Mouse (Mus musculus) neural tube, embryonic 11.5 days (tissue): ENCODE data around the gene Prtn3. TPM values are rescaled to one million over a fixed set of nuclear protein-coding genes. Genes with fewer than 3 reads are reported as not detected.
A peak's percentile ranks its signal among the peaks of the same experiment; 100 is the strongest.

Experiments
- ATAC-seq: fragments of 200-750 bp; cut with Nextera tagmentation; 2 replicates; pipeline ENCODE4 v1.8.0; 2017; ENCODE audit warnings: moderate number of reproducible peaks, mild to moderate bottlenecking, moderate TSS enrichment, moderate library complexity; ENCODE audit not compliant: insufficient read depth, low FRiP score, low TSS enrichment
- DNase-seq: peaks from one replicate; pipeline ENCODE4 v3.0.0-alpha.2; 2015; ENCODE audit warnings: low spot score
- H3K27ac ChIP-seq: fragments of 300-500 bp; sonication (generic); 2 replicates; pipeline ENCODE4 v1.5.1; 2014; ENCODE audit warnings: low read depth, mild to moderate bottlenecking, low read length
- H3K27me3 ChIP-seq: fragments of 300-500 bp; sonication (generic); 2 replicates; pipeline ENCODE4 v1.6.1; 2014; ENCODE audit warnings: mild to moderate bottlenecking, low read length, mixed read lengths; ENCODE audit not compliant: control insufficient read depth, insufficient read depth
- H3K36me3 ChIP-seq: fragments of 300-500 bp; sonication (generic); 2 replicates; pipeline ENCODE4 v1.6.1; 2014; ENCODE audit warnings: mild to moderate bottlenecking, low read length, moderate library complexity, mixed read lengths; ENCODE audit not compliant: control insufficient read depth, insufficient read depth
- H3K4me1 ChIP-seq: fragments of 300-500 bp; sonication (generic); 2 replicates; pipeline ENCODE4 v1.6.1; 2014; ENCODE audit warnings: low read length, mixed read lengths; ENCODE audit not compliant: control insufficient read depth, insufficient read depth
- H3K4me2 ChIP-seq: fragments of 300-500 bp; sonication (generic); 2 replicates; pipeline ENCODE4 v1.6.1; 2014; ENCODE audit warnings: low read depth, mild to moderate bottlenecking, moderate library complexity
- H3K4me3 ChIP-seq: fragments of 300-500 bp; sonication (generic); 2 replicates; pipeline ENCODE4 v1.5.1; 2014; ENCODE audit warnings: low read depth, low read length
- H3K9ac ChIP-seq: fragments of 300-500 bp; sonication (generic); 2 replicates; pipeline ENCODE4 v1.6.1; 2014; ENCODE audit warnings: mild to moderate bottlenecking, low read length
- H3K9me3 ChIP-seq: fragments of 300-500 bp; sonication (generic); 2 replicates; pipeline ENCODE4 v1.6.1; 2016; ENCODE audit warnings: low read length; ENCODE audit not compliant: control insufficient read depth
- WGBS: fragments of 180-500 bp; shearing (Covaris S2); extraction: QIAGEN DNeasy Blood & Tissue Kit; methylation state at CpG from one replicate; pipeline ENCODE4 v1.1.7; 2014; 5-methylcytosine and 5-hydroxymethylcytosine counted together
- polyA plus RNA-seq: library from polyadenylated mRNA; unstranded; fragments of >200 nt; fragmentation: Nextera tagmentation; extraction: Ambion mirVana; gene quantifications from 2 replicates; pipeline ENCODE4 v1.2.1, GENCODE M21; 2014

Gene Prtn3
- polyA plus RNA-seq, 1 experiment from 2014 or later: 12.5 TPM

- ATAC-seq (no peak), DNase-seq (no peak)
- Histone ChIP-seq H3K27ac (no peak overlapping the region), H3K4me1 (peaks cover 28% of the 10 kb centered on the region), H3K27me3 (no peaks in the 10 kb centered on the region), H3K9me3 (no peaks in the 10 kb centered on the region), H3K4me2 (no peak overlapping the region), H3K9ac (no peak overlapping the region), H3K4me3 (peak overlapping the region; percentile 99; the same call in 1 of the 2 replicates), H3K36me3 (peaks cover 42% of the 10 kb centered on the region)
- WGBS: 71% methylated on average over 17 of the region's 17 CpGs
These were observed 15.7 kb upstream of the Prtn3 start for GRCm38 (mm10) chr10:79858416-79859074.

- H3K9ac ChIP-seq: no peak overlapping the region
- H3K4me3 ChIP-seq: peak overlapping the region; percentile 10; the same call in 1 of the 2 replicates
- no peak for ATAC-seq
These were observed 15.2 kb upstream of the Prtn3 start for GRCm38 (mm10) chr10:79859116-79859515.

GRCm38 (mm10) chr10:79860079-79860911 is 14.0 kb upstream of the Prtn3 start:
- H3K9me3 ChIP-seq: no peaks in the 10 kb centered on the region

More at GRCm38 (mm10) chr10:79859116-79859515, 15.2 kb upstream of the Prtn3 start:
- no peaks in the 10 kb centered on the region for H3K9me3 ChIP-seq
- peaks cover 28% of the 10 kb centered on the region for H3K4me1 ChIP-seq
- no peak for DNase-seq
- H3K36me3 ChIP-seq: peaks cover 42% of the 10 kb centered on the region
- no peak overlapping the region for H3K27ac ChIP-seq
- WGBS: 86% methylated on average over 11 of the region's 11 CpGs
- H3K27me3 ChIP-seq: no peaks in the 10 kb centered on the region
- H3K4me2 ChIP-seq: no peak overlapping the region

GRCm38 (mm10) chr10:79861230-79862048 is 12.8 kb upstream of the Prtn3 start:
- no peak for DNase-seq
- no peaks in the 10 kb centered on the region for H3K9me3 ChIP-seq
- ATAC-seq: no peak
- peaks cover 20% of the 10 kb centered on the region for H3K4me1 ChIP-seq
- H3K36me3 ChIP-seq: peaks cover 58% of the 10 kb centered on the region
- H3K9ac ChIP-seq: no peak overlapping the region
- WGBS: 83% methylated on average over 25 of the region's 25 CpGs
- H3K27me3 ChIP-seq: no peaks in the 10 kb centered on the region
- H3K4me3 ChIP-seq: no peak overlapping the region
- 0 out of 2 replicates have a peak overlapping the region, but pooled peaks have one; percentile 8 for H3K27ac ChIP-seq
- no peak overlapping the region for H3K4me2 ChIP-seq

More at GRCm38 (mm10) chr10:79860079-79860911, 14.0 kb upstream of the Prtn3 start:
- H3K9ac ChIP-seq: no peak overlapping the region
- peaks cover 50% of the 10 kb centered on the region for H3K36me3 ChIP-seq
- 93% methylated on average over 26 of the region's 26 CpGs for WGBS
- H3K4me2 ChIP-seq: no peak overlapping the region
- H3K27ac ChIP-seq: no peak overlapping the region
- no peaks in the 10 kb centered on the region for H3K27me3 ChIP-seq
- ATAC-seq (no peak), DNase-seq (no peak)
- no peak overlapping the region for H3K4me3 ChIP-seq
- H3K4me1 ChIP-seq: peaks cover 28% of the 10 kb centered on the region

GRCm38 (mm10) chr10:79862049-79862788 is 12.1 kb upstream of the Prtn3 start:
- Histone ChIP-seq H3K36me3 (peaks cover 61% of the 10 kb centered on the region), H3K9ac (no peak overlapping the region), H3K9me3 (no peaks in the 10 kb centered on the region), H3K4me1 (peaks cover 13% of the 10 kb centered on the region), H3K27me3 (no peaks in the 10 kb centered on the region), H3K27ac (peak overlapping the region; percentile 20; the same call in 1 of the 2 replicates), H3K4me3 (no peak overlapping the region), H3K4me2 (no peak overlapping the region)
- no peak for DNase-seq
- 86% methylated on average over 23 of the region's 23 CpGs for WGBS
- no peak for ATAC-seq

- H3K4me2 ChIP-seq: no peak overlapping the region
- no peaks in the 10 kb centered on the region for H3K9me3 ChIP-seq
- no peak overlapping the region for H3K9ac ChIP-seq
- 81% methylated on average over 10 of the region's 10 CpGs for WGBS
- H3K4me3 ChIP-seq: no peak overlapping the region
- H3K27me3 ChIP-seq: no peaks in the 10 kb centered on the region
- no peak overlapping the region for H3K27ac ChIP-seq
- peaks cover 6% of the 10 kb centered on the region for H3K4me1 ChIP-seq
- no peak for DNase-seq
- H3K36me3 ChIP-seq: peaks cover 62% of the 10 kb centered on the region
- no peak for ATAC-seq
These were observed 11.4 kb upstream of the Prtn3 start for GRCm38 (mm10) chr10:79862925-79863324.

- Histone ChIP-seq H3K9me3 (no peaks in the 10 kb centered on the region), H3K4me1 (no peaks in the 10 kb centered on the region), H3K4me3 (no peak overlapping the region), H3K9ac (no peak overlapping the region), H3K27me3 (no peaks in the 10 kb centered on the region), H3K4me2 (no peak overlapping the region), H3K27ac (no peak overlapping the region), H3K36me3 (peaks cover 58% of the 10 kb centered on the region)
- DNase-seq: no peak
- peak; percentile 19; the same call in 1 of the 2 replicates for ATAC-seq
- WGBS: 70% methylated on average over 8 of the region's 10 CpGs
These were observed 9.7 kb upstream of the Prtn3 start for GRCm38 (mm10) chr10:79864351-79865188.
